Mouse (Mus musculus): ENCODE data around the gene Ddn. TPM values are rescaled to one million over a fixed set of nuclear protein-coding genes. Genes with fewer than 3 reads are reported as not detected.

The Ddn gene
- polyA plus RNA-seq, 1 experiment: 108 TPM

DNA sequence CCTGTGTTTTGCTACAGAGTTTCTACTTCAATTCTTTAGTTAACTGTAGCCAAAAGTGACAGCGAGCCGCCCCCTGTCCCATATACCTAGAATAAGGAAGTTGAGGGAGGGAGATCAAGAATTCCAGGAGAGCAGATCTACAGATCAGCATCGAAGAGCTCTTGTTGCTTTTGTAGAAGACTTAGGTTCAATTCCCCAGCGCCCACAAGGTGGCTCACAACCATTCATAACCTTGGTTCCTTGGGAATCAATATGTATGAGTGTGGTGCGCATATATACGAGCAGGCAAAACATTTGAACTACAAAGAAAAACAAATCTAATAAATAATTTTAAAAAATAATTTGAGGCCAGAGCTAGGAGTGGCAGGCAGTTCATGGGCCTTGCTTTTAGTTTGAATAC is 28.1 kb downstream of the Ddn start:
- WGBS: 42% methylated on average over 6 of the region's 6 CpGs
- H3K4me1 ChIP-seq (ENCODE audit: control insufficient read depth, insufficient read depth, low read length): peaks cover 42% of the 10 kb centered on the region
- TF ChIP-seq CTCF (IDR thresholded peaks at IDR 0.05; ENCODE audit: insufficient read depth, low read depth, low read length) (no peak), POLR2A (IDR thresholded peaks at IDR 0.05; ENCODE audit: insufficient read depth, low read depth, low read length) (no peak)
- H3K27ac ChIP-seq (ENCODE audit: insufficient read depth, low read depth, low read length): no peak overlapping the region
- H3K4me3 ChIP-seq (ENCODE audit: insufficient read depth, low read depth, low read length): no peak overlapping the region

GRCm38 (mm10) chr15:98780573-98780972 is 28.7 kb downstream of the Ddn start:
- peaks cover 47% of the 10 kb centered on the region for H3K4me1 ChIP-seq (ENCODE audit: control insufficient read depth, insufficient read depth, low read length)
- 12% methylated on average over 13 of the region's 13 CpGs for WGBS
- no peak for TF ChIP-seq POLR2A (IDR thresholded peaks at IDR 0.05; ENCODE audit: insufficient read depth, low read depth, low read length)
- no peak for TF ChIP-seq CTCF (IDR thresholded peaks at IDR 0.05; ENCODE audit: insufficient read depth, low read depth, low read length)
- H3K27ac ChIP-seq (ENCODE audit: insufficient read depth, low read depth, low read length): no peak overlapping the region; the same call in 1 of the 2 replicates
- H3K4me3 ChIP-seq (ENCODE audit: insufficient read depth, low read depth, low read length): no peak overlapping the region

GRCm38 (mm10) chr15:98780075-98780474 is 29.2 kb downstream of the Ddn start:
- Histone ChIP-seq H3K4me1 (ENCODE audit: control insufficient read depth, insufficient read depth, low read length) (peaks cover 47% of the 10 kb centered on the region), H3K27ac (ENCODE audit: insufficient read depth, low read depth, low read length) (no peak overlapping the region; the same call in 1 of the 2 replicates), H3K4me3 (ENCODE audit: insufficient read depth, low read depth, low read length) (no peak overlapping the region)
- TF ChIP-seq POLR2A (IDR thresholded peaks at IDR 0.05; ENCODE audit: insufficient read depth, low read depth, low read length): no peak
- no peak for TF ChIP-seq CTCF (IDR thresholded peaks at IDR 0.05; ENCODE audit: insufficient read depth, low read depth, low read length)
- WGBS: 24% methylated on average over 8 of the region's 8 CpGs

DNA sequence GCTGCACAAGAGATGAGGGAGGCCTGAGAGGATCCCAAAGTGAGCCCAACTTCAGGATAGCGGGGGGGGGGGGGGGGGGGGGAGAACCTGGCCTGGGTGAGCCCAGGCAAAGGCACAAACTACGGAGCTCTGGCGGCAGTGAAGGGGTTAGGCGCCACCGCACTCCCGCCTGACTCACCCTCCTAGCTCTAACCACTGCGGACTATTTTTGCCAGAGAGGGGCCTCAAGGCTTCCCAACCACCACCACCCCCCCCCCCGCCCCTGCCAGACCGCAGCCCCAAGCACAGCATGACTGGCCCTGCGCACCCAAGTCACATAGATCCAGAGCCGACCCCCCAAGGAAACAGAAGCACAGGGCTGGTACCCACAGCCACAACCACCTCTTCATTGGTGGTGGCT is 30.5 kb downstream of the Ddn start:
- Histone ChIP-seq H3K27ac (ENCODE audit: insufficient read depth, low read depth, low read length) (no peak overlapping the region), H3K4me1 (ENCODE audit: control insufficient read depth, insufficient read depth, low read length) (peaks cover 47% of the 10 kb centered on the region)
- 24% methylated on average over 7 of the region's 11 CpGs for WGBS

GRCm38 (mm10) chr15:98778191-98778770 is 31.0 kb downstream of the Ddn start:
- Histone ChIP-seq H3K4me1 (ENCODE audit: control insufficient read depth, insufficient read depth, low read length) (peaks cover 47% of the 10 kb centered on the region), H3K4me3 (ENCODE audit: insufficient read depth, low read depth, low read length) (0 out of 2 replicates have a peak overlapping the region, but pooled peaks have one; percentile 7), H3K27ac (ENCODE audit: insufficient read depth, low read depth, low read length) (no peak overlapping the region)
- TF ChIP-seq POLR2A (IDR thresholded peaks at IDR 0.05; ENCODE audit: insufficient read depth, low read depth, low read length) (no peak), CTCF (IDR thresholded peaks at IDR 0.05; ENCODE audit: insufficient read depth, low read depth, low read length) (no peak)
- 7% methylated on average over 25 of the region's 25 CpGs for whole genome bisulfite sequencing

More for the DNA sequence above, 30.5 kb downstream of the Ddn start:
- no peak overlapping the region for H3K4me3 ChIP-seq (ENCODE audit: insufficient read depth, low read depth, low read length)
- no peak for TF ChIP-seq CTCF (IDR thresholded peaks at IDR 0.05; ENCODE audit: insufficient read depth, low read depth, low read length)
- TF ChIP-seq POLR2A (IDR thresholded peaks at IDR 0.05; ENCODE audit: insufficient read depth, low read depth, low read length): no peak

- Histone ChIP-seq H3K4me3 (ENCODE audit: insufficient read depth, low read depth, low read length) (peak within 1 kb of the TSS; percentile 39), H3K27ac (ENCODE audit: insufficient read depth, low read depth, low read length) (no peak within 1 kb of the TSS), H3K4me1 (ENCODE audit: control insufficient read depth, insufficient read depth, low read length) (peaks cover 47% of the 10 kb centered on the region)
- WGBS: under 1% methylated on average over 33 of the region's 33 CpGs
- TF ChIP-seq POLR2A (IDR thresholded peaks at IDR 0.05; ENCODE audit: insufficient read depth, low read depth, low read length): no peak
- TF ChIP-seq CTCF (IDR thresholded peaks at IDR 0.05; ENCODE audit: insufficient read depth, low read depth, low read length): no peak
Measured at GRCm38 (mm10) chr15:98777762-98778161, 31.5 kb downstream of the Ddn start, which contains the start of gene Wnt10b. Gene Wnt10b, minus strand, starts transcription at chr15:98778150.

DNA sequence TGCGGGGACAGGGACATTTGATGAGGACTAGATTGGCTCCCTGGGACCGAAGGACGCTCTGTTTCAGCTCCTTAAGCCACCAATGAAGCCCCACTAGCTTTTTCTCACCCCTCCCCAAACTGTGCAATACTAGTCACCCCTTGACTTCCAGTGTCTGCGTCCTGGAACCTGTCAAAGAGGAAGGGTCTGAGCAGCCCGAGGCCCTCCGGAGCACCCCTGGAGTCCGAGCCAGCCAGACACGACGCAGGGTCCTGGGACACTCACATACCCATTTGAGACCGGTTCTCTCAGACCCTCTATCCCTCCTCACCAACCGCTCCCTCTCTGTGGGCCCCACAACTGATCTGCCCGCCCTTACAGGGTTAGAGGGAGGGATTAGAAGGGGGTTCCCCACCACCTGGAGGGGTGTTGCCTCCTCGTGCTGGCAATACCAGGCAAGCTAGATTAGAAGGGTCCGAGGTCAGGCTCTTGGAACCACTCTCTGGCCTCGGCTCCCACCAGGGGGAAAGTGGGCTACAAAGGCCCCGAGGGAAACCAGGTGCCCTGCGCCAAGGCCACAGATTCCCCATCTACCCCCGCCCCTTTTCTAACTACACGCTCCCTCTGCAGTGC is 32.2 kb downstream of the Ddn start:
- no peak overlapping the region for H3K4me3 ChIP-seq (ENCODE audit: insufficient read depth, low read depth, low read length)
- peaks cover 54% of the 10 kb centered on the region for H3K4me1 ChIP-seq (ENCODE audit: control insufficient read depth, insufficient read depth, low read length)
- TF ChIP-seq POLR2A (IDR thresholded peaks at IDR 0.05; ENCODE audit: insufficient read depth, low read depth, low read length) (no peak), CTCF (IDR thresholded peaks at IDR 0.05; ENCODE audit: insufficient read depth, low read depth, low read length) (no peak)
- 13% methylated on average over 19 of the region's 19 CpGs for WGBS
- H3K27ac ChIP-seq (ENCODE audit: insufficient read depth, low read depth, low read length): no peak overlapping the region

- no peak overlapping the region for H3K27ac ChIP-seq (ENCODE audit: insufficient read depth, low read depth, low read length)
- 6% methylated on average over 62 of the region's 62 CpGs for WGBS
- H3K4me1 ChIP-seq (ENCODE audit: control insufficient read depth, insufficient read depth, low read length): peaks cover 54% of the 10 kb centered on the region
- peak overlapping the region; percentile 2 for H3K4me3 ChIP-seq (ENCODE audit: insufficient read depth, low read depth, low read length)
- no peak for TF ChIP-seq CTCF (IDR thresholded peaks at IDR 0.05; ENCODE audit: insufficient read depth, low read depth, low read length)
- no peak for TF ChIP-seq POLR2A (IDR thresholded peaks at IDR 0.05; ENCODE audit: insufficient read depth, low read depth, low read length)
Measured at GRCm38 (mm10) chr15:98776280-98777004, 32.8 kb downstream of the Ddn start.

- peaks cover 50% of the 10 kb centered on the region for H3K4me1 ChIP-seq (ENCODE audit: control insufficient read depth, insufficient read depth, low read length)
- H3K27ac ChIP-seq (ENCODE audit: insufficient read depth, low read depth, low read length): no peak overlapping the region
- H3K4me3 ChIP-seq (ENCODE audit: insufficient read depth, low read depth, low read length): no peak overlapping the region
- 30% methylated on average over 5 of the region's 5 CpGs for WGBS
- TF ChIP-seq CTCF (IDR thresholded peaks at IDR 0.05; ENCODE audit: insufficient read depth, low read depth, low read length) (no peak), POLR2A (IDR thresholded peaks at IDR 0.05; ENCODE audit: insufficient read depth, low read depth, low read length) (no peak)
Measured at GRCm38 (mm10) chr15:98775533-98775932, 33.8 kb downstream of the Ddn start.

All from olfactory bulb, adult 2 months (tissue).